Mouse (Mus musculus) ovary, postnatal 36 days (tissue): ENCODE data around the gene Fzr1.

Experiments used
- DNase-seq: peaks from one replicate; pipeline ENCODE4 v3.0.0; 2022; ENCODE audit warnings: low spot score, mixed read lengths

Gene Fzr1

DNA sequence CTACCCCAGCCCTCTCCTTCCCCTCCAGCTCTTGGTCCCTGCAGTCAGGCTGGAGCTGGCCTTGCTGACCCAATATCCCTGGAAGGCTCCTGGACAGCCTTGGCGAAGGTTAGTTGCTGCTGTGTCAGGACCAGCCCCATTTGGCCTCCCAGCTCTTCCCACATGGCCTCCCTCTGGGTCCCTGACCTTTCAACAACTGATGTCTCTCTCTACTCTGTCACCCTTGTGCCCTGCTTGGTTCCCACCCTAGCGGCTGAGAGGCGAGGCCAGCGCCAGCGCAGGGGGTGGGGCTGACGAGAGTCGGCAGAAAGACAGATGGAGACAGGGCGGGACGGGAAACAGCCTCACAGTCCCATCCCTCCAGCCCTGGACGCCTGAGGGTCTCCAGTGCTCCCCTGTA, 49.9 kb downstream of the Fzr1 start, which contains the start of gene Tbxa2r:
TSS of gene Tbxa2r (plus strand) at position 346 of the 400 bp plus-strand sequence.
- DNase-seq, result peak; percentile 50

DNA sequence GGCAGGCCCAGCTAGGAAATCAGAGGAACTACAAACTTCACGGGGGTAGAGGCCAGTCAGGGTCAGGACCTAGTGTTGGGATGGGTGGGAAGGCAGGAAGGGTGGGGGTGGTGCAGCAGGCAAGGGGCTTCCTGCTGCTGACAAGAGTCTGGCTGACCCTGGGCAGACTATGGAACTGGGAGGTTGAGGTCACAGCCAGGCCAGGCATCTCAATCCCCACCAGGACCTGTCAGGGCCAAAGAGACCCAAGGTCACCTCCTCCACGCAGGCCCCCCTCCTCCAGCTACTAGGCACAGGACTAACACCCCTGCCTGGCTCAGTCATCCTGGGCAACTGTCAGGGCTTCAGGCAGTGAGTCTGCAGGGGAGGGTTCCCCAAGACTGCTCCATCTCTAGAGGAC, 50.4 kb downstream of the Fzr1 start:
- no peak for DNase-seq

DNA sequence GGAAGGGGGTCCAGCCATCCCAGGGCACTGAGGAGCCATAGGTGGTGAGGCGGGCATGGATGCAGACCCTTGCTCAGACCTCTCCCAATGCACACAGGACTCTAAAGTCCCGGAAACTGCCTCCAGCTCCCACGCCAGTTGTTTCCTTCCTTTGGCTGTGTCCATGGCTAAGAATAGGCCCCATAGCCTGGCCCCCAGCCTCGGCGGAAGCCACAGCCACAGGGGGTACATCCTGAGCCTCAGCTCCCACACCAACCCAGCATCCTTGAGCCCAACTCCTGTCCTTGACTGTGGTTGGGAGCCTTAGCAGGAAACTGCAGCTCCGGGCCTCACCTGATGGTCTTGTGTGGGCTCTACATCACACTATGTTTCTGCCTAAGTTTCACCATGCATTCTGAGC, 51.5 kb downstream of the Fzr1 start:
- no peak for DNase-seq

DNA sequence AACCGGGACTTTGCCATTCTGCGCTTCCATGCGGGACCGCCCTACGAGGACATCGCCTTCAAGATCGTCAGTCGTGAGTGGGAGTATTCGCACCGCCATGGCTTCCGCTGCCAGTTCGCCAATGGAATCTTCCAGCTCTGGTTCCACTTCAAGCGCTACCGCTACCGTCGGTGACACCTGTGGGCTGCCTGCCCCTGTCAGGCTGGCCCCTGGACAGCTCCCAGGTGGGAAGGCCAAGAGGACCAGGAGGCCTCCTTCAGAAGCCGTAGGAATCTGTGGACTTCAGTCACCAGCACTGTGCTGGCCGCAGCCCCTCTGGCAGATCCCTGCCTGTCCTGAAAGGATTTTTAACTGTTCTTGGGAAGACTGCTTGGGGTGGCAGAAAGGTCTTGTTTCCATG, 52.5 kb downstream of the Fzr1 start:
- no peak for DNase-seq

DNA sequence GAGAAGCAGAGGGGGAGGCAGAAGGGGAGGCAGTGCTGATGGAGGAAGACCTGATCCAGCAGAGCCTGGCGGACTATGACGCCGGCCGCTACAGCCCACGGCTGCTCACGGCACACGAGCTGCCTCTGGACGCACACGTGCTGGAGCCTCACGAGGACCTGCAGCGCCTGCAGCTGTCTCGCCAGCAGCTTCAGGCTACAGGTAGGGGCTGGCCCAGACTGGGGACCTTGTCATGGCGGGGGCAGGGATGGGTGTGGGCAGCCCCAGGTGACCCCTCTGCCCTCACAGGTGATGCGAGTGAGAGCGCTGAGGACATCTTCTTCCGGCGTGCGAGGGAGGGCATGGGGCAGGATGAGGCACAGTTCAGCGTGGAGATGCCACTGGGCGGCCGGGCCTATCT, 53.1 kb downstream of the Fzr1 start:
- DNase-seq, result no peak

DNA sequence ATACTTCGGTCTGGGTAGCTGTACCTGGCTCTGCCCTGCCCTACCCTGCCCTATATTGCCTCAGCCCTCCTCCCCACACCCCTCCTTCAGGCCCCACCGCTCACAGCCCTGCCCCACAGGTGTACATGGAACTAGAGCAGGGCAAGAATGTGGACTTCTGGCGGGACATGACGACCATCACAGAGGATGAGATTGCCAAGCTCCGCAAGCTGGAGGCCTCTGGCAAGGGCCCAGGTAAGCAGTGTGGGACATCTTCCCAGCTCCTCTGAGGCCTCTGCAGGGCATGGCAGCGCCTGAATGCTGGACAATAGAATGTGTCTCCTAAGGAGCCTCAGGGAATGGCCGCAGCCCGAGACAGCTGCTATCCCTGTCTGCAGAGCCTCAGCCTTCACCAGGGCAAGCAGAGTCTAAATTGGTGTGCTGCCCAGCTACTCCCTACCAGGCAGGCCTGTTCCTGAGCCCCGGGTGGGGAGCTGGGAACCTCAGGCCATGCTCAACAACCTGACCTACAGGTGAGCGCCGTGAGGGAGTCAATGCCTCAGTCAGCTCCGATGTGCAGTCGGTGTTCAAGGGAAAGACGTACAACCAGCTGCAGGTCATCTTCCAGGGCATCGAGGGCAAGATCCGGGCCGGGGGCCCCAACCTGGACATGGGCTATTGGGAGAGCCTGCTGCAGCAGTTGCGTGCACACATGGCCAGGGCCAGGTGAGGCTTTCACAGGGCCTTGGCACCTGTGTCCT, 54.4 kb downstream of the Fzr1 start:
- no peak for DNase-seq

DNA sequence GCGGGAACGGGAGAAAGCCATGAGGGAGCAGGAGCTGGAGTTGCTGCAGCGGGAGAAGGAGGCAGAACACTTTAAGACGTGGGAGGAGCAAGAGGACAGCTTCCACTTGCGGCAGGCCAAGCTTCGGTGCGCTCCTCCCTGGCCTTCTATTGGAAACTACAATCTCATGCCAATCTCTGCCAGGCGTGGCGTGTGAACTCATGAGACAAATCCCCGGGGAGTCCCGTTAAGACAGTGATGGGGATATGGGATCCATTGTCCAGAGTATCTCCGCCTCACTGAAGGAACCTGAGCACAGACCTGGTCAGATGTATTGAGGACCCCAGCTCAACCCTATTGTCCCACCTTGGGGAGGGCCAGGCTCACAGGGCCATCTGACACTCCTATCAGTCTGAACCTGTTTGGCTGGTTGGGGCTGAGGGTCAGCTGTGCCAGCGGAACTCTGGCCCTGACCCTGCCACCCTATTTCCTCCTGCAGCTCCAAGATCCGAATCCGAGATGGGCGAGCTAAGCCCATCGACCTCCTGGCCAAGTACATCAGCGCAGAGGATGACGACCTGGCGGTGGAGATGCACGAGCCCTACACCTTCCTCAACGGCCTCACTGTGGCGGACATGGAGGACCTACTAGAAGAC, 55.1 kb downstream of the Fzr1 start:
- no peak for DNase-seq

DNA sequence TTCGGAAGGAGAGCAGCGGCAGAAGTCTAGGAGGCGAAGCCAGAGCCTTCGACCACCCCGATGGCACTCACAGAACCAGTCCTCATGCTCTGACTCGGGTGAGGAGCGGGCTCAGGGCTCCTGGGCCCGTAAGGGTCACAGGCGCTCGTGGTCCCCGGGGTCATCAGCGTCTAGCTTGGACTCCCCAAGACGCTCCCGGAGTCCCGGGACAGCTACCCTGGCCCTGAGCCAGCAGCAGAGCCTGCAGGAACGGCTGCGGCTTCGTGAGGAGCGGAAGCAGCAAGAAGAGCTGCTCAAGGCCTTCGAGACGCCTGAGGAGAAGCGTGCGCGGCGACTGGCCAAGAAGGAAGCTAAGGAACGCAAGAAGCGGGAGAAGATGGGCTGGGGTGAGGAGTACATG, 55.9 kb downstream of the Fzr1 start:
- no peak for DNase-seq

DNA sequence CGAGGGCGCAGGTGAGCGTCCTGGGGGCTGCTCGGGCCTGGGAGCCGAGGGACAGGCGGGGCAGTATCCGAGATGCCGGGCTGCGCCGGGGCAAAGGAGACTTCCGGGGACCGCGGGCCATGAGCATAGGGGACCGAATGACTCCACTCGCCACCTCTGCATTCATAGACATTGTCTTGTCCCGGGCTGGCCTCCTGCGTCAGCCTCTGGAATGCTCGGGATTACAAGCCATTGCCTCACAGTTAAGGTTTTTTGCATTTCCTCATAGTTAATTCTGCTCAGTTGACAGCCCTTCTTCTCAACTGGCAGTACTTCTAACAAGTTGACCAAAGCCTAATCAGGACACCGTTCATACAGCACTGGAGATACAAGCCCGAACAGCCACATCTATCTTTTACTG, 56.9 kb downstream of the Fzr1 start:
- DNase-seq, result no peak

DNA sequence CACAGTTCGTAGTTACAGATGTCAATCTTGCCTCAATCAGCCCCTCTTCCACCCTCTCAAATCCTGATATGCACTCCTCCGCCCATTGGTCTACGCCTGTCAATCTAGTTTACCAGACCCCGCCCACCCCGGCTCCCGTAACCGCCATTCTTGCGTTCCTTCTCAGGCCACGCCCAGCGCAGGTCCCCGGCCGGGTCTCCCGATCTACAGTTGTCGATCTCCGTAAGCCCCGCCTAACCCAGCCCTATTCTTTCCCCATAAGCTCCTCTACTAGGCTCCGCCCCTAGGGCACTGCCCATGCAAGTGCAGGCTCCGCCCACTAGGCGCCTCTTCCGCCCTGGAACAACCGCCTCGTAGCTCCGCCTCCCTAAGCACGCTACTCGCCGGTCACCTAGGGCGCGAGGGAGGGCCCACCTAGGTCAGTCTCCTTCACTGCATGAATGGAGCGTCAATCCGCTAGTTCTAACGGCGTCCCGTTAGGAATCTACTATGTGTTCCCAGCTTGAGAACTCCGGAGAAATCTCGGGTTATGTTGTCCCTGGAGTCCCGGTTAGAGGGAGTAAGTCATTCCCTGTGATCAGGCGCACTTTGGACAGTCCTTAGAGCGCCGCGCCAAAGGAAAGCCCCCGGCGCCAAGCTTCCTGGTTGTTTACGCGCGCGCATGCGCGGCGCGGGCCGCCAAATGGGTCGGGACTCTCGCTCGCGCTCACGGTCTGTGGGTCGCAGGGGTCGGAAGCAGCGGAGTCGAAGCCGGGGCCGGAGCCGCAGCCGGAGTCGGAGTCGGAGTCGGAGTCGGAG, 57.6 kb downstream of the Fzr1 start, which contains the start of gene Cactin:
TSS of gene Cactin (plus strand) at position 554 of the 798 bp plus-strand sequence.
- DNase-seq, result peak; percentile 99

DNA sequence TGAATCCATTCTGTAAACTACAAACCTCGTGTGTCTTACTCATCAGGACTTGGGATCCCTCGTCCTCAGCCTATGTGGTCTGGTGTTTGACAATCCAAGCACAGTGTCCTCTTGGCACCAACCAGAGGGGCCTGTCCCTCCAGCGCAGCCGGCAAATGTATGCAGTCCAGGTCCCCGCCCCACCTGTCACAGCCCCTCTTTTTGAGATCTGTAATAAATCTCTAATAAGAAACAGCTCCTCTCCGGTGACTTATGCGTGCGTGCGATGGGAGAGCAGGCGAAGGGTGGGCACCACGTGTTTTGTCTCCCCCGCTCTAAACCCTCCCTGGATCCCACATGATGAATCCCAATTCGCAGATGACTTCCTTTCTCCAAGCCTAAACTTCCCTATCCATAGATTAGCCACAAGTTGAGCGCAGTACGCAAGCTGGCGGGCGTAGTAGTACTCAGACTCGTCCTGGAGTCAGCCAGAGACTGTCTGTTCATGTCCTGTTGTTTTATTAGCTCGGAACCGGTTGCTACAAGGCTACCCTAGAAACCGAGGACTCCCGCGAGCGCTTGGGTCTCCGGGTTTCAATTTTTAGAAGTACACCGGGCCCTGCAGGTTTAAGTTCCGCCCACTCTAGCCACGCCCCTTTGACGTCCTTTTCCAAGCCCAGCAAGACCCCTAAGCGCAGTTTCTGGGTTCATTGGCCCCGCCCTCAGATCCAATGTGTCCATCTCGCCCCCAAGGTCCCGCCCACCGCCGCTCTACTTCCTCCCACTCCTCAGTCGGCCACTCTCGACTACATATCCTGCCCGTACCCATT, 58.4 kb downstream of the Fzr1 start:
- DNase-seq, result peak; percentile 96

DNA sequence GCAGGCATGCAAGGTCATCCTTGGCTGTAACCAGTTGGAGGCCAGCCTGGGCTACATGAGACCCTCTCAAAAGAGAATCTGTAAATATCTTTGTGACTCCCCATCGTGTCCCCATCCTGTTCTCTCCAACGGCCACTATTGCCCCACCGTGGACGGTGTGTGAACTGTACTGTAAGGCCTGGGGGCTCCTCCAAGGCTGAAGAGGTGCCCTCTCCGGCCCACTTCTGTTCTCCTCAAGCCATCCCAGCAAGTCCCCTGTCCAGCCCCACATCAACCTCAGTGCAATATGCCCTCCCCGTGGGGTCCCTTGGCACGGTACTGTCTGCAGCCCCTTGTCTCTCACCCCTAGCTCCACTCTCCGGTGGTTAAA, 59.0 kb downstream of the Fzr1 start:
- no peak for DNase-seq

DNA sequence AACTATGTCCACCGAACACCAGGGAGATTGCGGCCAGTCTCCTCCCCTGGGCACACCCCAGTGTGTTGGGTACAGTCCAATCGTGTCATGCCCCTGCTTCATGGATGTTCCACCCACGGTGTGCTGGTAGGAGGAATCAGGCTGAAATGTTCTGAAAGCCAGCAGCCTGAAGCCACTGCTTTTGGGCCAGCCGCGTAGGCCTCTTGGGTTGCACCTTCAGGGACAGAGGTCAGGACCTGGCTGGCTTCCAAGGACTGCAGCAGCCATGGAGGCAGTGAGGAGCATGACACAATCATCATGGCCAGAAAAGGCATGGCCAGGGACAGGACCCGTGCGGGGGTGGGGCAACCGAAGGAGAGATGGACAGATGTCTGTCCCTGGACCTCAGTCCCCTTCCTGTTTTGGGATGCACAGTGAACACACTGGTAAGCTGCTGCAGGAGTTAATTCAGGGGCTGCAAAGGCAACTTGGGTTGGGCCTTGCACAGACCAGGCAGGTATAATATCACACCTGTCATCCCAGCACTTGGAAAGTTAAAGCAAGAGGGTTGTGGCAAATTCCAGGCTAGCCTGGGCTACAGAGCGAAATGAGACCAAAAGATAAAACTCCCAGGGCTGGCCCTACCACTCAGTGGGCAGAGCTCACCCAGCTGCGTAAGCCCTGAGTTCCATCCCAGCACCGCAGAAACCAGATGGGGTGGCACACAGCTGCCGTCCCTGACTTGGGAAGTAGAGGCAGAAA, 59.6 kb downstream of the Fzr1 start:
- DNase-seq, result peak; percentile 57

DNA sequence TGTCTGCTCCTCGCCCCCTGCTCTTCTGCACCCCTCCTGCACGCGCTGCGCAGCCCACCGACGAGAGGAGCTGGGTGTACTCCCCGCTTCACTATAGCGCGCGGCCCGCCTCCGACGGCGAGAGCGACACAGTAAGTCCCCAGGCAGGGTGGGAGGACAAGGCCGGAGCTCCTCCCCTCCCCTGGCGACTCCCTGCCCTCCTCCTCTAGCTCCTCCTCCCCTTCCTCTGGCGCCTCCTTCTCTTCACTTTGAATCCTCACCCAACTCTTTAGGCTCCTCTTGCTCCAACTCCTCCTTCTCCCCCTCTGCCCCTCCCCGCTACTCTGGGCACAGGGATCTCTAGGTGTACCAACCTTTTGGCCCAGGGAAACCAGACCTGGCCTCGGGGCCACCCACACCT, 61.0 kb downstream of the Fzr1 start:
- peak; percentile 65 for DNase-seq

DNA sequence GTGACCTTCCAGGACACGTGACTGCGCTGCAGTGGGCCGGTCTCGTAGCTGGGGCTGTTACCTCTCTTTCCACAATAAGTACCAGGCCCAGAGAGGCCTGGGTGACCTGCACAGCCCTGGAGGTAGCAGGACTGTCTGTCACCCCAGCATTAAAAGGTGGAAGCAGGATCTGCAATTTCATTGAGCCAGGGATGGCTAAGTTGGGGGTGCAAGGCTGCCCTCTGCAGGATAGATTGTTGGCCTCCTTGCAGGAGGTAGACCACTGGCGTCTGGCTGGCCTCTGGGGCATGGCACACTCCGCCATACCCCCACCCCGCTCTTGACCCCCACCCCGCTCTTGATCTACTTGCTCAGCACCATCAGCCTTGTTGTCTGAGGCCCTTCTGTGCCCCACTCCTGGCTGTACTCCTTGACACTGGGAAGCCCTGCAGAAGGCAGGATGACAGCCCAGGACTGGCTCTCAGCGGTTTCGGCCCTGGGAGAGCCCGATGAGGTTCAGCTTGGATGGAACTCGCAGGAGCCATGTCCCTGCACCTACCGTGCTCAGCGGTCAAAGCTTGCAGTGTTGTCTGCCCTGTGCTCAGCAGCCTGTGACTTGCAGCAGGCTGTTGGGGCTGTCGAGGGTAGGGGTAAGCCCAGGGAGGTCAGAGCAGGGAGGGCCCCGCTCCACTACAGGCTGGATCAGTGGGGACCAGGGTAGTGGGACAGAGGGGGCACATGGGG, 61.8 kb downstream of the Fzr1 start:
- DNase-seq, result no peak
